Mouse (Mus musculus): ENCODE results near the gene Eml1. TPM values are rescaled to one million over a fixed set of nuclear protein-coding genes. Genes with fewer than 3 reads are reported as not detected.

The Eml1 gene
- polyA plus RNA-seq (2014; fragmentation: Illumina TruSeq; extraction: RNeasy Lipid Tissue Mini Kit (QIAGEN cat#74804); ENCODE audit: low read depth, low replicate concordance), result 2.4 TPM

DNA sequence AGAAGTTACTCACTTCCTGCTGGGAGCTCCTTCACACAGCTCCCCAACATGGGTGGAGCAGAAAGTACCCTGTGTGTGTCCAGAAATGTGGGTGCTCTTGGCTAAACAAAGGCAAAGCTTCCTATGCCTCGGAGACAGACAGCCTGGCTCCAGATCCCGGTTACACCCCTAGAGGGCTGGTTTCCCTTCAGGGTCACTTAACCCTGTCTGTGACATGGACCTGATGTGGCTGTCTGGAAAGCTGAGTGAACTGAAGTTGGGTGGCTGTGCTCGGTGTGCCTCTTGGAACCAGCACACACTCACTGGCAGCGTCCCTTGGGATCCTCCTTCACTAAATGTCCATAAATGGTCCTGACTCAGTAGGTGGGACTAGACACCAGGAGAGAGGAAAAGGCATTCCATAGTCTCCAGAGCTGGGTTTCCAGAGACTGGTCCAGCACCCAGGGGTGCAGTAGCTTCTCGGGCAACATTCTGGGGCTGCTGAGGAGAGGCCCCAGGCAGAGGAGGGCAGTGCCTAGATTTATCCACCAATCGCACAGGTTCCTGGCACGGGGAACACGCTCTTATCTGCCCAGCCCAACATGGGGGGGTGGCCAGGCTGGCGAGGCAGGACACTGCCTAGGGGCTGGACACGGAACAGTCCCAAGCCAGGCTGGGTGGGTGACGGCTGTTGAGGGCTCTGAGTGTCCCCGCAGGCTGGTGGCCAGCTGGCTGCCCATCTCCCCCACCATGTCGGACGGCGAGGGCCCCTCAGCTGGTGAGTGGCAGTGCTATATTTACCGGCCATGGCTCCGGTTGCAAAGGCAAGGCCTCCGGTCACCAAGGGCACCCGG is at the start of gene Eml1:
Gene Eml1, plus strand, starts transcription at position 362 of the 833 bp plus-strand sequence.

DNA sequence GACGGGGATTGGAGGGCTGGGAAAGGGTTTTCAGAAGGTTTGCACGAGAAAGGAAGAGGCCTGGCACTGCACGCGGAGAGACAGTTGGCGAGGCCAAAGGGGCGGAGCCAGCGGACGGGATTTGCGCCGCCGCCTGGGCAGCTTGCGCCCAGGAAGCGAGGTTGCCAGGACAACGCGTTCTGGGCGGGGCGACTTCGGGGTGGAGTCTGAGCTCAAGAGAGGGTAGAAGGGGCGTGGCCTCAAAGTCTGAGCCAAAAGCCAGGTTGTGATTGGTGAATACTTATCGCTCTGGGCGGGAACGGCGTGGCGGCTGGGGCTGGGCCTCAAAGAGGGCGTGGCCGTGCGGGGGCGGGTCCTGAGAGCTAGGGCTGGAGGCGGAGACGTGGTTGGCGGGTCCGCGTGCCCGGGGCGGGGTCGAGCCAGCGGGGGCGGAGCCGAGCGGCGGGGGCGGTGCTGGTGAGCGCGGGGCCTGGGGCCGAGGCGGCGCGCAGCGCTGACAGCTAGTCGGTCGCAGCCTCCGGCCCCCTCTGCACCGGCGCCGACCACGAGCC is 36.8 kb upstream of the Eml1 start, which contains the start of gene Cyp46a1:
Gene Cyp46a1, plus strand, starts transcription at position 487 of the 551 bp plus-strand sequence.

DNA sequence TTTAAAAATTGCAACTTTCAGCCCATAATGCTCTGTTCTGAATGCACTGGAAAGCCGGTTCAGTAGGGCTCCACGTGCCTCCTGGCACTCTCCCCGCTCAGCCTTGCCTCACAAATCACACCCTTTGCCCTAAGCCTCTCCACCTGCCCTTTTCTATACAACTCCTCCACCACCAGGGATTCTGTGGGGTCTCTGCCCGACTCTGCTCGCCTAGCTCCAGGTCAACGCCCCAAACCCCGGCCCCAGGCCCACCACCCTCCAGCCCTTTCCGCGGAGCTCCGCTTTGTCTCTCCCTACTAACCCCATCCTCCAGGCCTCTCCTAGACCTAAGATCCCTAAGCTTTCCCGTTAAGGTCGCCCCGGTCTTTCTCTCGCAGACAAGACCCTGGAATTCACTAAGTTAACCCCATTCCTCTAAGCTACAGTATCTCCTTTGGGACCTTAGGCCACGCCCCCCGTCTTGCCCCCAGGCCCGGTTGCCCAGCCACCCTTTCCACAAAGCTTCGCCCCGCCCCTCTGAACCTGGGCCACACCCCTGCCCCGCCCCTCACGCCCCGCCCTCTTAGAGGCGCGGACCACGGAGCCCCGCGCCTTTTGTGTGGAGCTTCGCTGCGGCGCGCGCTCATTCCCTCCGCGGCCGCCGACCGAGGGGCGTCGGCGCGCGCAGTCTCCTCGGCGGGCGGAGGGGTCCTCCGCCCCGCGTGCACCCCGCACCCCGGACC is 183.5 kb downstream of the Eml1 start, which contains the start of gene Evl:
Gene Evl, plus strand, starts transcription at position 601 of the 722 bp plus-strand sequence.

Other genes with a start within 250 kb of the Eml1 start
- gene Setd3, start 191.6 kb upstream of the Eml1 start, polyA plus RNA-seq (2014; fragmentation: Illumina TruSeq; extraction: RNeasy Lipid Tissue Mini Kit (QIAGEN cat#74804); ENCODE audit: low read depth, low replicate concordance), result 150 TPM
- 297 TPM for gene Ccnk, start 191.4 kb upstream of the Eml1 start, polyA plus RNA-seq (2014; fragmentation: Illumina TruSeq; extraction: RNeasy Lipid Tissue Mini Kit (QIAGEN cat#74804); ENCODE audit: low read depth, low replicate concordance)
- 1.5 TPM for gene Ccdc85c, start 95.5 kb upstream of the Eml1 start, polyA plus RNA-seq (2014; fragmentation: Illumina TruSeq; extraction: RNeasy Lipid Tissue Mini Kit (QIAGEN cat#74804); ENCODE audit: low read depth, low replicate concordance)
- 0.11 TPM for gene Hhipl1, start 64.7 kb upstream of the Eml1 start, polyA plus RNA-seq (2014; fragmentation: Illumina TruSeq; extraction: RNeasy Lipid Tissue Mini Kit (QIAGEN cat#74804); ENCODE audit: low read depth, low replicate concordance)
- gene Cyp46a1, start 36.6 kb upstream of the Eml1 start, polyA plus RNA-seq (2014; fragmentation: Illumina TruSeq; extraction: RNeasy Lipid Tissue Mini Kit (QIAGEN cat#74804); ENCODE audit: low read depth, low replicate concordance), result 2.7 TPM
- gene Evl, start 183.8 kb downstream of the Eml1 start, polyA plus RNA-seq (2014; fragmentation: Illumina TruSeq; extraction: RNeasy Lipid Tissue Mini Kit (QIAGEN cat#74804); ENCODE audit: low read depth, low replicate concordance), result 44.1 TPM